Mouse (Mus musculus): ENCODE results near the gene Hist1h3d.

- peak; percentile 98 for TF ChIP-seq POLR2A (IDR thresholded peaks at IDR 0.05; ENCODE audit: low read depth, low read length)
- TF ChIP-seq EP300 (IDR thresholded peaks at IDR 0.05; ENCODE audit: low read length) = no peak
- TF ChIP-seq E2F4 (IDR thresholded peaks at IDR 0.05; ENCODE audit: insufficient replicate concordance, low read depth, low read length) = peak; percentile 71; the same call in 1 of the 2 replicates
- TF ChIP-seq JUN (IDR thresholded peaks at IDR 0.05; ENCODE audit: insufficient read depth, low read depth, low read length) = no peak
- TF ChIP-seq CTCF (conservative IDR thresholded peaks at IDR 0.05 in 1 of 2, IDR thresholded peaks at IDR 0.05 in 1 of 2; ENCODE audit: low read depth in 2 of 2, low read length in 2 of 2) = no peak
- no peak for TF ChIP-seq ZC3H11A (IDR thresholded peaks at IDR 0.05; ENCODE audit: low read depth, low read length)
Observed at GRCm38 (mm10) chr13:23543965-23544786, 31.4 kb upstream of the Hist1h3d start, which contains the start of gene Hist1h3f.

Measured in CH12.LX (cell line).